Mouse (Mus musculus) heart, postnatal 0 days (tissue): ENCODE results near the gene Gm9833. TPM values are rescaled to one million over a fixed set of nuclear protein-coding genes. Genes with fewer than 3 reads are reported as not detected.

Experiments
- ATAC-seq: fragments of 200-750 bp; cut with Nextera tagmentation; 2 replicates; pipeline ENCODE4 v1.8.0; 2017; ENCODE audit warnings: low read depth, moderate number of reproducible peaks, moderate library complexity; ENCODE audit not compliant: insufficient read depth
- DNase-seq: peaks from one replicate; pipeline ENCODE4 v3.0.0-alpha.2; 2016; ENCODE audit warnings: low spot score
- H3K27ac ChIP-seq: fragments of 300-500 bp; sonication (generic); 2 replicates; pipeline ENCODE4 v1.5.1; 2014; ENCODE audit warnings: low read depth, mild to moderate bottlenecking
- H3K27me3 ChIP-seq: fragments of 300-500 bp; sonication (generic); 2 replicates; pipeline ENCODE4 v1.6.1; 2014; ENCODE audit warnings: low read length, mixed read lengths; ENCODE audit not compliant: control insufficient read depth, insufficient read depth
- H3K36me3 ChIP-seq: fragments of 300-500 bp; sonication (generic); replicated peaks from 2 replicates; pipeline ENCODE4 v1.6.1; 2014; ENCODE audit warnings: low read length, mixed read lengths; ENCODE audit not compliant: control insufficient read depth, insufficient read depth
- H3K4me1 ChIP-seq: fragments of 300-500 bp; sonication (generic); 2 replicates; pipeline ENCODE4 v1.6.1; 2014; ENCODE audit warnings: antibody characterized with exemption; ENCODE audit not compliant: control insufficient read depth, insufficient read depth
- H3K4me2 ChIP-seq: fragments of 300-500 bp; sonication (generic); 2 replicates; pipeline ENCODE4 v1.6.1; 2014; ENCODE audit warnings: low read depth, mild to moderate bottlenecking, low read length, moderate library complexity
- H3K4me3 ChIP-seq: fragments of 300-500 bp; sonication (generic); 2 replicates; pipeline ENCODE4 v1.5.1; 2014; ENCODE audit warnings: low read depth, low read length
- H3K9ac ChIP-seq: fragments of 300-500 bp; sonication (generic); replicated peaks from 2 replicates; pipeline ENCODE4 v1.6.1; 2014; ENCODE audit warnings: low read depth, low read length, mixed read lengths
- H3K9me3 ChIP-seq: fragments of 300-500 bp; sonication (generic); replicated peaks from 2 replicates; pipeline ENCODE4 v1.6.1; 2016; ENCODE audit warnings: low read length; ENCODE audit not compliant: control insufficient read depth
- CTCF ChIP-seq: IDR thresholded peaks from 2 replicates; pipeline ENCODE4 v1.5.1; 2016; ENCODE audit warnings: antibody characterized with exemption, control low read depth, low read depth
- EP300 ChIP-seq: IDR thresholded peaks from 2 replicates; pipeline ENCODE4 v1.6.1; 2016; ENCODE audit warnings: antibody characterized with exemption, low read depth
- WGBS: fragments of 180-500 bp; shearing (Covaris S2); extraction: QIAGEN DNeasy Blood & Tissue Kit; methylation state at CpG from one replicate; pipeline ENCODE4 v1.1.7; 2014; 5-methylcytosine and 5-hydroxymethylcytosine counted together
- polyA plus RNA-seq: library from polyadenylated mRNA; unstranded; fragments of >200 nt; fragmentation: Nextera tagmentation; extraction: Ambion mirVana; gene quantifications from 2 replicates; pipeline ENCODE4 v1.2.1, GENCODE M21; 2015
- total RNA-seq: library from RNA; depleted of rRNA; stranded (reverse); fragments of >200 nt; gene quantifications from 2 replicates; pipeline ENCODE4 v1.2.3, GENCODE M21; 2014; ENCODE audit warnings: low replicate concordance

Gene Gm9833
- total and polyA plus RNA-seq, 2 experiments from 2014 or later = 0.08 to 0.74 TPM

GRCm38 (mm10) chr3:10112196-10112595 lies 24.3 kb downstream of the Gm9833 start:
- DNase-seq = no peak
- no peaks in the 10 kb centered on the region for H3K4me1 ChIP-seq
- H3K9ac ChIP-seq = no peak overlapping the region
- no peaks in the 10 kb centered on the region for H3K36me3 ChIP-seq
- TF ChIP-seq CTCF = no peak
- TF ChIP-seq EP300 = no peak
- no peaks in the 10 kb centered on the region for H3K27me3 ChIP-seq
- 76% methylated on average over 4 of the region's 4 CpGs for WGBS
- no peak overlapping the region for H3K4me2 ChIP-seq
- H3K27ac ChIP-seq = no peak overlapping the region
- H3K9me3 ChIP-seq = no peaks in the 10 kb centered on the region
- no peak overlapping the region for H3K4me3 ChIP-seq
- ATAC-seq = no peak

GRCm38 (mm10) chr3:10112660-10113059 lies 24.8 kb downstream of the Gm9833 start:
- no peaks in the 10 kb centered on the region for H3K4me1 ChIP-seq
- DNase-seq (no peak), ATAC-seq (no peak)
- H3K9me3 ChIP-seq = no peaks in the 10 kb centered on the region
- no peak overlapping the region for H3K4me2 ChIP-seq
- no peaks in the 10 kb centered on the region for H3K27me3 ChIP-seq
- no peak overlapping the region for H3K4me3 ChIP-seq
- 84% methylated on average over 2 of the region's 2 CpGs for WGBS
- no peaks in the 10 kb centered on the region for H3K36me3 ChIP-seq
- no peak for TF ChIP-seq EP300
- TF ChIP-seq CTCF = no peak
- H3K27ac ChIP-seq = no peak overlapping the region
- H3K9ac ChIP-seq = no peak overlapping the region

- H3K27me3 ChIP-seq = no peaks in the 10 kb centered on the region
These were observed 28.6 kb downstream of the Gm9833 start for GRCm38 (mm10) chr3:10116531-10116930.

GRCm38 (mm10) chr3:10121232-10121631 lies 33.3 kb downstream of the Gm9833 start:
- TF ChIP-seq CTCF (no peak), EP300 (no peak)
- no peak for ATAC-seq

More at GRCm38 (mm10) chr3:10116531-10116930, 28.6 kb downstream of the Gm9833 start:
- ATAC-seq (no peak), DNase-seq (no peak)
- H3K9ac ChIP-seq = no peak overlapping the region
- H3K9me3 ChIP-seq = no peaks in the 10 kb centered on the region
- no peak overlapping the region for H3K4me2 ChIP-seq
- no peaks in the 10 kb centered on the region for H3K36me3 ChIP-seq
- H3K27ac ChIP-seq = no peak overlapping the region
- 91% methylated on average over 12 of the region's 12 CpGs for WGBS
- no peak for TF ChIP-seq EP300
- no peak for TF ChIP-seq CTCF
- H3K4me3 ChIP-seq = no peak overlapping the region
- no peaks in the 10 kb centered on the region for H3K4me1 ChIP-seq

GRCm38 (mm10) chr3:10121956-10122739 lies 34.2 kb downstream of the Gm9833 start:
- Histone ChIP-seq H3K27me3 (no peaks in the 10 kb centered on the region), H3K9me3 (no peaks in the 10 kb centered on the region), H3K9ac (no peak overlapping the region), H3K27ac (no peak overlapping the region), H3K4me1 (peaks cover 5% of the 10 kb centered on the region; the same call in 1 of the 2 replicates), H3K4me3 (no peak overlapping the region), H3K36me3 (no peaks in the 10 kb centered on the region), H3K4me2 (no peak overlapping the region)
- WGBS = 64% methylated on average over 6 of the region's 6 CpGs
- ATAC-seq (no peak), DNase-seq (no peak)
- no peak for TF ChIP-seq EP300
- TF ChIP-seq CTCF = no peak

More at GRCm38 (mm10) chr3:10121232-10121631, 33.3 kb downstream of the Gm9833 start:
- H3K4me3 ChIP-seq = no peak overlapping the region
- no peaks in the 10 kb centered on the region for H3K9me3 ChIP-seq
- no peaks in the 10 kb centered on the region for H3K4me1 ChIP-seq
- no peak for DNase-seq
- H3K4me2 ChIP-seq = no peak overlapping the region
- no peak overlapping the region for H3K9ac ChIP-seq
- WGBS = 80% methylated on average over 9 of the region's 9 CpGs
- H3K27ac ChIP-seq = no peak overlapping the region
- no peaks in the 10 kb centered on the region for H3K27me3 ChIP-seq
- no peaks in the 10 kb centered on the region for H3K36me3 ChIP-seq

DNA sequence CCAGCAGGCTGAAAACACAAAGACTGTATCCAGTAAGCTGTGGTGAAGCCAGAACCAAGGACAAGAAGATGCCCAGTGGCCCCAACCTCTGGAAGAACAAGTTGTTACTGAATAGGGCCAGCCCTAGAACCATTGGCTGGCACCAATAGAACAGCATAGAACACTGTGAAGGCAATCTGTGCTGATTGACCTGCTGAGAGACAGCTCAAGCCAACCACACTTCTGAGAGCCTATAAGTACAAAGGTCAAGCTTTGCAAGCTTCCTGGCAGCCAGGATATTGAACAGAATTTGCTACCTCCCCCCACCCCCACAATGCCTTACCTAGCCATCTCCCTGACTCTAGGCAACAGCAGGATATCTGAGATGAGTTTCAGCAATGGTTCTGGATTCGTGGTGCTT lies 35.7 kb downstream of the Gm9833 start:
- H3K9ac ChIP-seq = no peak overlapping the region
- H3K4me2 ChIP-seq = no peak overlapping the region
- ATAC-seq (no peak), DNase-seq (no peak)
- 81% methylated on average over 1 of the region's 1 CpGs for WGBS
- peaks cover 5% of the 10 kb centered on the region; the same call in 1 of the 2 replicates for H3K4me1 ChIP-seq
- H3K27me3 ChIP-seq = no peaks in the 10 kb centered on the region
- TF ChIP-seq EP300 (no peak), CTCF (no peak)
- no peak overlapping the region for H3K4me3 ChIP-seq
- no peaks in the 10 kb centered on the region for H3K36me3 ChIP-seq
- no peaks in the 10 kb centered on the region for H3K9me3 ChIP-seq
- H3K27ac ChIP-seq = no peak overlapping the region
